Mouse (Mus musculus): ENCODE measurements around the gene She.
"Not testable (repeated sequence)": the region's sequence is repeated elsewhere in the genome, so short reads cannot be mapped to it uniquely, and the experiment has no call there.

The She gene

GRCm38 (mm10) chr3:89818605-89819004, 12.6 kb upstream of the She start:
- DNase-seq, result no peak

GRCm38 (mm10) chr3:89819897-89820296, 11.3 kb upstream of the She start:
- no peak for DNase-seq

- no peak for DNase-seq
Observed at GRCm38 (mm10) chr3:89820311-89821095, 10.7 kb upstream of the She start.

- DNase-seq, result no peak
Observed at GRCm38 (mm10) chr3:89821096-89821513, 10.1 kb upstream of the She start.

GRCm38 (mm10) chr3:89821548-89822480, 9.4 kb upstream of the She start:
- DNase-seq, result no peak

GRCm38 (mm10) chr3:89823594-89823993, 7.6 kb upstream of the She start:
- DNase-seq, result no peak

- DNase-seq, result no peak
Observed at GRCm38 (mm10) chr3:89826295-89826694, 4.9 kb upstream of the She start.

GRCm38 (mm10) chr3:89835362-89835761, 4.2 kb downstream of the She start:
- DNase-seq, result peak; percentile 46

GRCm38 (mm10) chr3:89842258-89842657, 11.1 kb downstream of the She start:
- peak; percentile 32 for DNase-seq

- peak; percentile 48 for DNase-seq
Observed at GRCm38 (mm10) chr3:89843148-89843547, 12.0 kb downstream of the She start.

GRCm38 (mm10) chr3:89845814-89846213, 14.6 kb downstream of the She start:
- DNase-seq, result no peak

GRCm38 (mm10) chr3:89847126-89847525, 16.0 kb downstream of the She start:
- DNase-seq, result no peak

GRCm38 (mm10) chr3:89847596-89847995, 16.4 kb downstream of the She start:
- peak; percentile 55 for DNase-seq

GRCm38 (mm10) chr3:89848083-89848482, 16.9 kb downstream of the She start:
- no peak for DNase-seq

- peak; percentile 49 for DNase-seq
Observed at GRCm38 (mm10) chr3:89853752-89854151, 22.6 kb downstream of the She start.

GRCm38 (mm10) chr3:89857353-89857752, 26.2 kb downstream of the She start:
- no peak for DNase-seq

GRCm38 (mm10) chr3:89858123-89858522, 27.0 kb downstream of the She start:
- DNase-seq, result no peak

GRCm38 (mm10) chr3:89858888-89859287, 27.7 kb downstream of the She start:
- no peak for DNase-seq

- DNase-seq, result no peak
Observed at GRCm38 (mm10) chr3:89859936-89860335, 28.8 kb downstream of the She start.

GRCm38 (mm10) chr3:89860343-89860742, 29.2 kb downstream of the She start:
- no peak for DNase-seq

GRCm38 (mm10) chr3:89861070-89861469, 29.9 kb downstream of the She start:
- peak; percentile 58 for DNase-seq

- DNase-seq, result no peak
Observed at GRCm38 (mm10) chr3:89862182-89862761, 31.1 kb downstream of the She start.

GRCm38 (mm10) chr3:89863276-89863675, 32.1 kb downstream of the She start:
- not testable (repeated sequence) for DNase-seq

All from kidney, adult 18-20 months (tissue).